Mouse (Mus musculus) liver, embryonic 14.5 days (tissue): ENCODE data around the gene Abtb2. TPM values are rescaled to one million over a fixed set of nuclear protein-coding genes. Genes with fewer than 3 reads are reported as not detected.

Experiments used
- ATAC-seq: fragments of 200-750 bp; cut with Nextera tagmentation; 2 replicates; pipeline ENCODE4 v1.8.0; 2017; ENCODE audit warnings: moderate number of reproducible peaks, mild to moderate bottlenecking, moderate library complexity; ENCODE audit not compliant: insufficient read depth
- DNase-seq, 3 experiments: peaks; one replicate each; pipeline ENCODE4 v3.0.0-alpha.2; 2012 to 2013; ENCODE audit warnings: low read depth in 3 of 3, low spot score in 3 of 3
- H3K27ac ChIP-seq: fragments of 300-500 bp; sonication (generic); 2 replicates; pipeline ENCODE4 v1.5.1; 2014; ENCODE audit warnings: moderate library complexity, mild to moderate bottlenecking, control low read depth, inconsistent platforms
- H3K27me3 ChIP-seq: fragments of 300-500 bp; sonication (generic); 2 replicates; pipeline ENCODE4 v1.6.1; 2014; ENCODE audit warnings: mild to moderate bottlenecking, low read length, moderate library complexity; ENCODE audit not compliant: control insufficient read depth, insufficient read depth
- H3K36me3 ChIP-seq: fragments of 300-500 bp; sonication (generic); replicated peaks from 2 replicates; pipeline ENCODE4 v1.6.1; 2014; ENCODE audit warnings: low read depth; ENCODE audit not compliant: control insufficient read depth, insufficient read depth
- H3K4me1 ChIP-seq, 2 experiments: fragments of 200-500 bp in 1 of 2; fragments of 300-500 bp in 1 of 2; sonication (generic) in 1 of 2; replicated peaks; 2 replicates each; pipeline ENCODE4 v1.6.1; 2012 to 2014; ENCODE audit warnings: antibody characterized with exemption in 1 of 2, inconsistent platforms in 1 of 2, low read length in 1 of 2; ENCODE audit not compliant: control insufficient read depth in 2 of 2, insufficient read depth in 2 of 2
- H3K4me2 ChIP-seq: fragments of 300-500 bp; sonication (generic); 2 replicates; pipeline ENCODE4 v1.6.1; 2014; ENCODE audit warnings: low read depth, mild to moderate bottlenecking, control low read depth, moderate library complexity
- H3K4me3 ChIP-seq, 2 experiments: fragments of 200-500 bp in 1 of 2; fragments of 300-500 bp in 1 of 2; sonication (generic) in 1 of 2; 2 replicates each; pipeline ENCODE4 v1.5.1; 2012 to 2014; ENCODE audit warnings: low read depth in 2 of 2, low read length in 2 of 2, mild to moderate bottlenecking in 2 of 2, control low read depth in 1 of 2, inconsistent platforms in 1 of 2, moderate library complexity in 1 of 2; ENCODE audit not compliant: insufficient read depth in 1 of 2
- H3K9ac ChIP-seq: fragments of 300-500 bp; sonication (generic); replicated peaks from 2 replicates; pipeline ENCODE4 v1.6.1; 2014; ENCODE audit warnings: mild to moderate bottlenecking, control low read depth, moderate library complexity
- H3K9me3 ChIP-seq: fragments of 300-500 bp; sonication (generic); 2 replicates; pipeline ENCODE4 v1.6.1; 2016; ENCODE audit warnings: low read length, mixed read lengths; ENCODE audit not compliant: control insufficient read depth
- CTCF ChIP-seq: IDR thresholded peaks from 2 replicates; pipeline ENCODE4 v1.5.1; 2016; ENCODE audit warnings: antibody characterized with exemption, low read depth, control low read depth
- EP300 ChIP-seq: IDR thresholded peaks from 2 replicates; pipeline ENCODE4 v1.6.1; 2016; ENCODE audit warnings: antibody characterized with exemption, low read depth
- WGBS: fragments of 180-500 bp; shearing (Covaris S2); extraction: QIAGEN DNeasy Blood & Tissue Kit; methylation state at CpG from one replicate; pipeline ENCODE4 v1.1.7; 2014; ENCODE audit not compliant: insufficient replicate concordance; 5-methylcytosine and 5-hydroxymethylcytosine counted together
- polyA plus RNA-seq, 2 experiments: library from polyadenylated mRNA; depleted of rRNA in 1 of 2; stranded (reverse) in 1 of 2; unstranded in 1 of 2; fragments of >200 nt; fragmentation: Nextera tagmentation in 1 of 2; extraction: Ambion mirVana in 1 of 2; gene quantifications; 2 replicates each; pipeline versions ENCODE4 v1.2.1 to v1.2.3; 2012 to 2014

Abtb2 gene
- polyA plus RNA-seq, 2 experiments: 1.2 to 1.7 TPM

DNA sequence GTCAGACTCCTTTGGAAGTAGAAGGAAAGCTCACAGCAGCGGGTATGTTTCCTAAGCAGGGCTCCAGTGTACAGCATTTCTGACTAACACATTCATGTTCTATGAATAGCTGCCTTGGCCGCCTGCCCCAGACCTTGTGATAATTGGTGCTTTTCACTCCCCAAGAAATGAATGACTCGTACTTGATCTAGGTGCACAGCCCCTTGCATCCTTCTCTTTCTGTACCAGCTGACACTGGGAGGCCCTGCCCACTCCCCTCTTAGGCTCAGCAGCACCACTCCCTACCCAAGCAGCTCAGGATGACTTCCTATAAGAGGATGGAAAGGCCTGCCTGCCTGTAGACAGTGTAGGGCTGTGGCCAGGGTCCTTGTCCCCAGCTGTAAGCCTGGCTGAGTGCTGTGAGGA, 104.2 kb downstream of the Abtb2 start:
- no peak for DNase-seq
- Histone ChIP-seq H3K27me3 (no peaks in the 10 kb centered on the region), H3K36me3 (no peaks in the 10 kb centered on the region), H3K9me3 (no peaks in the 10 kb centered on the region), H3K4me1 (peaks cover 0 to 5% of the 10 kb centered on the region in 2 experiments; a peak in 1 of 4 replicates), H3K9ac (no peak overlapping the region), H3K27ac (no peak overlapping the region), H3K4me3 (no peak overlapping the region), H3K4me2 (no peak overlapping the region)
- 70% methylated on average over 3 of the region's 3 CpGs for WGBS
- ATAC-seq: no peak
- no peak for TF ChIP-seq EP300
- TF ChIP-seq CTCF: no peak

DNA sequence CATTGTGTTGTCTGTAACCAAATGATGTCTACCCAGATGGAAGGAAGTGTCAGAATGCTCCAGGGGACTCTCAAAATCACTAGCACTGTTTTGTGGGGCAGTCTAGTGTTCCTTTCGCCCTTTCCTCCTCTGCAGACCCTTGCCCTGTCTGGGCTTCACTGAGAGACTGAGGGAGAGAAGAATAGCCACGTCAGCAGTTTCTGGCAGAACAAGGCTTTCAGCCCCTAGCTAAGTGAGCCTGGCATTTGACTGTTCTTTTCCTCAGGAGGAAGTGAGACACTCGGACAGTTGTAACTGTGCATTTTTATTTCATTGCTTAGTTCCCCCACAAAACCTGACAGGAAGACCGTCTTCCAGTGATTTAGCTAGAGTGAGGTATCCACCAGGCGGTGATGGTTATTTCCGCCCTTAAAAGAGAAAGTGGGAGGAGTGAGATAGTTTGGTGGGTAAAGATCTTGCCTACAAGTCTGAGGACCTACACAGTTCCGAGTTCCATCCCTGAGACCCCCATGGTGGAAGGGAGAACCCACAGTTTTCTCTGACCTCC, 106.5 kb downstream of the Abtb2 start:
- 39% methylated on average over 7 of the region's 7 CpGs for WGBS
- ATAC-seq: no peak

DNA sequence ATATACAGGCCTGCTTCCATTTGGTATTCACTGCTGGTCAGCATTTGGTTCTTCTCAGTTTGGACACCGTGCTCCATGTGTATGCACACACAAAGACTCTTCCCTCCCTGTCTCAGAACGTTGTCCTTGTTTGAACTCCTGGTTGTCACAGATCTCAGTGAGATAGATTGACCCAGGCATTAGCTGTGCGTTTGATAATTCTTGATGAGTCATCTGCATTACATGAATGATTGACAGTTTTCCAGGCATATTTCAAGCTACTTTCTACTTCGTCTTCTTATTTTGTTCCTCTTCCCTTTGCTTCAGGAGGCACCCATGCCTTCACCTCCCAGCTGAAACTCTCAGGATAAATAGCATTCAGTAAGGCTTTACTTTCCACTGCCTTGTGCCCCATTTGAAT, 107.5 kb downstream of the Abtb2 start:
- WGBS: 19% methylated on average over 4 of the region's 4 CpGs
- H3K36me3 ChIP-seq: no peaks in the 10 kb centered on the region
- DNase-seq (no peak), ATAC-seq (no peak)
- no peak overlapping the region for H3K9ac ChIP-seq
- H3K27ac ChIP-seq: no peak overlapping the region
- H3K27me3 ChIP-seq: no peaks in the 10 kb centered on the region
- peaks cover 0 to 5% of the 10 kb centered on the region in 2 experiments; a peak in 1 of 4 replicates for H3K4me1 ChIP-seq
- no peak overlapping the region for H3K4me3 ChIP-seq
- no peaks in the 10 kb centered on the region for H3K9me3 ChIP-seq
- no peak overlapping the region for H3K4me2 ChIP-seq
- TF ChIP-seq CTCF (no peak), EP300 (no peak)

More for the DNA sequence above, 106.5 kb downstream of the Abtb2 start:
- Histone ChIP-seq H3K9ac (no peak overlapping the region), H3K36me3 (no peaks in the 10 kb centered on the region), H3K4me2 (no peak overlapping the region), H3K27ac (no peak overlapping the region), H3K4me1 (peaks cover 0 to 5% of the 10 kb centered on the region in 2 experiments; a peak in 1 of 4 replicates), H3K4me3 (no peak overlapping the region), H3K9me3 (no peaks in the 10 kb centered on the region), H3K27me3 (no peaks in the 10 kb centered on the region)
- no peak for TF ChIP-seq EP300
- TF ChIP-seq CTCF: no peak
- no peak for DNase-seq

DNA sequence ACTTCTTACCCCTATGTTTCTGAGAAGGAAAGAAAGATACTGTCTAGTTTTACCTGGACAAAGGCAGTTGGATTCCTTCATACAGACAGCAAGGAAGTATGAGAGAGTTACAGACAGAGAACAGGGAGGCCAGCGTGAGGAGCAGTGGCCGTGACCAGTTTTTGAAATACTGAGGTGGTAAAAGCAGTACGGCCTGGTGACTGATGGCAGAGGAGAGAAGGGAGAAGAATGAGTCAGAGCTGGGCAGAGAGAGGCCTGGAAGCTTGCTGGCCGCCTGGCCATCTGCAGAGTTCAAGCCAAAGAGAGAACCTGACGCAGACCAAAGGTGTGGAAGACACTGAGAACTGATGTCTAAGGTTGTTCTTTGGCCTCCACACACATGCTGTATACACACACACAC, 109.3 kb downstream of the Abtb2 start:
- Histone ChIP-seq H3K4me2 (no peak overlapping the region), H3K36me3 (no peaks in the 10 kb centered on the region), H3K9me3 (no peaks in the 10 kb centered on the region), H3K27me3 (no peaks in the 10 kb centered on the region), H3K4me1 (peaks cover 0 to 5% of the 10 kb centered on the region in 2 experiments; a peak in 1 of 4 replicates), H3K27ac (no peak overlapping the region), H3K4me3 (no peak overlapping the region), H3K9ac (no peak overlapping the region)
- DNase-seq (no peak), ATAC-seq (no peak)
- no peak for TF ChIP-seq CTCF
- no peak for TF ChIP-seq EP300
- WGBS: 67% methylated on average over 5 of the region's 5 CpGs

DNA sequence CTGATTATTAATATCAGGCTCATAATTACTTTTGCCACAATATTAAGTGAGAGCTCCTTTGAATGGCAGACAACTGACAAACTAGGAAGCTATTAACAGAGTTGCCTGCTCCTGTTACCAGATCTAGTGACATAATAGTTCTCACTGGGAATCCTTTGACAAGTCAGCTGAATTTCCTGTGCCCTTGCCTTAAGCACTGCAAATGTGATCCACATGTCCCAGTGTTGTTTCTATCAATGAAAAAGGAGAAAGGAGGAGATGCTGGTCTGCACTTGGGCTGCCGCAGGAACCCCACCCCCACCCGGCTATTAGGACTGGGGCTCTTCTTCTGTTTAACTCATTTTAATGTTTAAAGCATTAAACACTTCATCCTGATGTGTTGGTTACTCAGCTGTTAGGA, 110.7 kb downstream of the Abtb2 start:
- no peak overlapping the region for H3K4me3 ChIP-seq
- ATAC-seq (no peak), DNase-seq (no peak)
- no peak overlapping the region for H3K27ac ChIP-seq
- H3K4me1 ChIP-seq: peaks cover 0 to 5% of the 10 kb centered on the region in 2 experiments; a peak in 1 of 4 replicates
- TF ChIP-seq CTCF: no peak
- no peak for TF ChIP-seq EP300
- WGBS: 65% methylated on average over 2 of the region's 2 CpGs
- H3K27me3 ChIP-seq: no peaks in the 10 kb centered on the region
- H3K9me3 ChIP-seq: no peaks in the 10 kb centered on the region
- H3K4me2 ChIP-seq: no peak overlapping the region
- no peak overlapping the region for H3K9ac ChIP-seq
- no peaks in the 10 kb centered on the region for H3K36me3 ChIP-seq
